Mouse (Mus musculus) spleen, adult 12 weeks (tissue): ENCODE data around the gene Sephs2.

ENCODE experiments used
- DNase-seq: peaks from one replicate; pipeline ENCODE4 v3.0.0; 2022; ENCODE audit warnings: low spot score

The Sephs2 gene

DNA sequence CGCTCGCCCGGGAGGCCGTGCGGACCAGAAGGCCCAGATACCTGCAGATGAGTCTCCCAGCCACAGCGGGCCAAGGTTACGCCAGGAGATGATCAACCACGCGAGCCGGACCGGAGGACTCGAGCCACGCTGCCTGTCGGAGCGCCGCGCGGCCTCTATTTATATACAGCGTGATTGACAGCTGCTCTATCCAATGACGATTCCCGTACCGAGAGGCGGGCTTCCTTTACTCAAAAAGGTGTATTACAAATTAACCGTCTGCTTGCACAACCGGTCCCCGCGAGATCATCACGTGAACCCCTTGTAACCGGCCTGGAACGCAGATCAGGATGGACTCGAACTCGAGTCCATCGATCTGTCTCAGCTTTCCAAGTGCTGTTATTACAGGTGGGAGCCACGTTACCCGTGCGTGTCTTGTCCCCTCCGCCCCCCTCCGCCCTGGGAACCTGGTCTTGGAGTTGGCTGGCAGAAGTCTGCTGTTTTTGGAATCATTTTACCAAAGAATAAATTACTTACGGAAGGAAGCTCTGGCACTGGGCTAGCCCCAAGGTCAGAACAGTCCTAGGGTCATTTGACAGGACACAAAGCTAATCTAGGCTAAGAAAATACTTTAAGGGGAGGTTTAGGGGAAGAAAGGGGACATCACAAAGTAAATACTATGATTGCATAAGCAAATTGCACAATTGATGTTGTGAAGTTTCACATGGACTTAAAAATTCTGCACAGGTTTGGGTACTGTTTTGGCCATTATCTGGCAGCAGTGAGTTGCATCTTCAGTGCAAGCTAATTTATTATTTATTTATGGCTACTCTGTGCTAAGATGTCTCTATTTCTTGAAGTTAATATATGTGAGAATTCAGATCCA, at the start of gene Sephs2:
Gene Sephs2, minus strand, starts transcription at position 131 of the 865 bp plus-strand sequence.
- peak; percentile 91 for DNase-seq

GRCm38 (mm10) chr7:127322085-127322484, 48.2 kb upstream of the Sephs2 start:
- no peak for DNase-seq

DNA sequence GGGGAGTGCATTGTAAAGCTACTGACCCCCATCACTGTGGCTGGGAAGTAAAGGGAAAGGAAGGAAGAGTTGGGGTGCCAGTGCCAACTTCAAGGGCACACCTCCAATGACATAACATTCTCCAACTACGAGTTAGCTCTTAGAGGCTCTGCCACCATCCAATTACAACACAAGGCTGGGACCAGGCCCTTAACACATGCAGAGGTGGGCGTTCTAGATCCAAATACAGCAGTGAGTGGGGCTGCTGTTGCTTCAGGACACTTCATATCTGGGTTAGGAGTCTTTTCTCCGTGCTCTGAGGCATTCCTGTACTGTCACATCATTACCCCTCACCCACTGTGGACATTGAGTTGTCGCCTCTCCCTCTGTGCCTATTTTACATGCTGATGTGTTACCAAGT, 47.3 kb upstream of the Sephs2 start:
- DNase-seq: no peak

GRCm38 (mm10) chr7:127313912-127314311, 40.1 kb upstream of the Sephs2 start:
- DNase-seq: no peak

DNA sequence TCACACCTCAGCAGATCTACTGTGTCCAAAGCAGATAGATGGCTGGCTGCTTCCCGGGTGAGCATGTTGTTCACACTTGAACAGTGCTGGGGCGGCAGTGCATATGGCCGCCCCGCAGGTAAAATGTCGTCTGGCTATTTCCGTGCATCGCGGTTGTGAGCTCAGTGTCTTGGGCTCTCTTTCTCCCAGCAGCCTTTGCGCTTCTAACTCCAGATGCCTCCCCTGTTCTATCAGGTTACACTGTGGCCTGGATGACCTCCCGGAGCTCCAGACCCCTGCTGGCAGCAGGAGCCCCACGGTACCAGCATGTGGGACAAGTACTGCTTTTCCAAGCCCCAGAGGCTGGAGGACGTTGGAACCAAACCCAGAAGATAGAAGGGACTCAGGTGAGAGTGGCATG, 36.1 kb upstream of the Sephs2 start:
- DNase-seq: no peak

GRCm38 (mm10) chr7:127308887-127309286, 35.0 kb upstream of the Sephs2 start:
- DNase-seq: no peak

GRCm38 (mm10) chr7:127308431-127308830, 34.6 kb upstream of the Sephs2 start:
- no peak for DNase-seq

DNA sequence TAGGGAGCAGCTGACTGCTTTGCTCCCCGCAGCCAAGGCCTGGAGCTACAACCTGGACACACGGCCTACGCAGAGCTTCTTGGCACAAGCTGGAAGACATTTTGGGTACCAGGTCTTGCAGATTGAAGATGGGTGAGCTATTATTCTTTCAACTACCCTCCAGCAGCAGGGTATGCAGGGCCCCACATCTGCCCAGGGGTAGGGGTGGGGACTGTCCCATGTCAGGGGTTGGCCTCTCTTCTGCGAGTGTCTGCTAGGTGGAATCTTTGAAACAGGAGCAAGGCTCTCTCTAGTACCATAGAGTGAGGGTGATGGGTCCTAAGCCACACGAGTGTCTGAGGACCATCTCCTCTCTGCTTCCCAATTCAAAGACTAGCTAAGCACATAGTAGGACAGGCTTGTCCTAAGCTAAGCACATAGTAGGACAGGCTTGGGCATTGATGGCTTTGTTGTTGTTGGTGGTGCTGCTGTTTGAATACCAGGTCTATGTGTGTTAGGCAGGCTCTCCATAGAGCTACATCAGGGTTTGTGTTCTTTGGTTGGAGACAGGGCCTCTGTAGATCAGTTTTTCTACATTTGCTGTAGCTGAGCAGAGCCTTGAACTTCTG, 23.8 kb upstream of the Sephs2 start:
- no peak for DNase-seq

GRCm38 (mm10) chr7:127296786-127297555, 23.1 kb upstream of the Sephs2 start:
- DNase-seq: no peak

- DNase-seq: no peak
These were observed 22.2 kb upstream of the Sephs2 start, which contains the start of gene Itgal for GRCm38 (mm10) chr7:127296098-127296497. Itgal (plus strand) TSS chr7:127296260.

- no peak for DNase-seq
These were observed 16.3 kb upstream of the Sephs2 start for GRCm38 (mm10) chr7:127290142-127290541.

- no peak for DNase-seq
These were observed 15.5 kb upstream of the Sephs2 start for GRCm38 (mm10) chr7:127289306-127289705.

GRCm38 (mm10) chr7:127287940-127288339, 14.1 kb upstream of the Sephs2 start:
- DNase-seq: no peak

- DNase-seq: peak; percentile 18
These were observed 11.3 kb upstream of the Sephs2 start for GRCm38 (mm10) chr7:127285154-127285553.

DNA sequence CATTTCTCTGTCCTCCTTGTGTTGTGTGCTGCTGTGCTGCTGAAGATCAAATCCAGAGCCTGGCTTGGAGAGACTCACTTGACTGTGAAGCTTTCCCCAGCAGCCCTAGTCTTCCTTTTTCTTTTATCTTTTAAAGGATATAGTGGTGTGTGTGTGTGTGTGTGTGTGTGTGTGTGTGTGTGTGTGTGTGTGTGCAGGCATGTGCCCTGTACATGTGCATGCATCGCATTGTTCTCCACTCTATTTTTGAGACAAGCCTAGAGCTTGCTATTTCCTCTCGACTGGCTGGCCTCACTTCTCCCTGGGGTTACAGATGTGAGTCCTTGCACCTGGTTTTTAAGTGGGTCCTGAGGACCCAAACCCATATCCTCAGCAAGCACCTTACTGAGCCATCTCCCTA, 8.3 kb upstream of the Sephs2 start:
- DNase-seq: no peak

DNA sequence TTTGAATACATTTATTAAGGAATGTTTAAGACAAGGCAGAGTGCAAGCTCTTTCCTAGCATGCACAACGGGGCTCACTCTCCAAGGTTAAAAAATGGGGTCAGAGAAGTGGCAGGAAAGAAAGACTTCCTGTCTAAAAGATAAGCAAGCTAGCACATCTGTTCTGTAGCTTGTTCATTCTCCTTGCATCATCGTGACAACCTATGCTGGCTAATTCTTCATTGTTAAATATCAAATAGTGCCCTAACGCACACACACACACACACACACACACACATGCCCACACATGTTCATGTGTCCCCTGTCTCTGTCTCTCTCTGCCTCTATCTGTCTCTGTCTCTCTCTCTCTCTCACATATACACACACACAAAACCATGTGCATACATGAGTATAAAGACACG, 7.3 kb upstream of the Sephs2 start:
- no peak for DNase-seq

DNA sequence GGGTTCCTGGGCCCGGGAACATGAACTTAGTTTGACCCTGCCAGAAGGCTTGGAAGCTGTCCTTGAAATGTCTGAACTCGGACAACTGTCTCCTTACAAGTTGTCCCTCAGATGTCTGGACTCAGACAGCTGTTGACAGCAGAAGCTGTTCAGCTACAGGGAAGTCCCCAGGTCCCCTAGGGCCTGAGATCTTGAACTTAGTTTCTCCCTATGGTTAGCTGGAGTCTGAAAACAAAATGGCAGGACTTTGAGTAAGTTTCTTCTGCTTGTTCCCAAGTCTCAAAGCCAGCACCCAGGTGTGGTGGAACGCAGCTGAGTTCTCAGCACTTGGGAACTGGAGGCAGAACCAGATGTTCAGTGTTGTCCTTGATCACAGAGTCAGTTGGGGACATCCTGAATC, 6.2 kb upstream of the Sephs2 start:
- DNase-seq: no peak

DNA sequence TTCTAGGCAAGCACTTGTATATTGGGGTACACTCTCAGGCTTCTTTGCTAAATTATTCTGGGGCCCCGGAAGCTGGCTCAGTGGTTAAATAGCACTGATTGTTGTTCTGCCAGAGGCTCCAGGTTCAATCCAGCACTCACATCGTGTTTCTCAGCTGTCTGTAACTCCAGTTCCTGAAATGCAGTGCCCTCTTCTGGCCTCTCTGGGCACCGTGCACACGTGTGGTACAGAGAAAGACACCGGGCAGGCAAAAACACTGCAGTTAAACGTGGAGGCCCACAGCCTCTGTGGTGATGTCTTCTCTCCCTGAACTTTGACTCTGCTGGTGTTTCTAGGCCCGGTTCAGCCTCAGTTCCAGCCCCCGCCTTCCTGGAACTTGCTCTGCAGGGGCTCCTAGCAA, 4.5 kb upstream of the Sephs2 start:
- peak; percentile 37 for DNase-seq

- DNase-seq: no peak
These were observed 2.7 kb upstream of the Sephs2 start for GRCm38 (mm10) chr7:127276519-127276961.

DNA sequence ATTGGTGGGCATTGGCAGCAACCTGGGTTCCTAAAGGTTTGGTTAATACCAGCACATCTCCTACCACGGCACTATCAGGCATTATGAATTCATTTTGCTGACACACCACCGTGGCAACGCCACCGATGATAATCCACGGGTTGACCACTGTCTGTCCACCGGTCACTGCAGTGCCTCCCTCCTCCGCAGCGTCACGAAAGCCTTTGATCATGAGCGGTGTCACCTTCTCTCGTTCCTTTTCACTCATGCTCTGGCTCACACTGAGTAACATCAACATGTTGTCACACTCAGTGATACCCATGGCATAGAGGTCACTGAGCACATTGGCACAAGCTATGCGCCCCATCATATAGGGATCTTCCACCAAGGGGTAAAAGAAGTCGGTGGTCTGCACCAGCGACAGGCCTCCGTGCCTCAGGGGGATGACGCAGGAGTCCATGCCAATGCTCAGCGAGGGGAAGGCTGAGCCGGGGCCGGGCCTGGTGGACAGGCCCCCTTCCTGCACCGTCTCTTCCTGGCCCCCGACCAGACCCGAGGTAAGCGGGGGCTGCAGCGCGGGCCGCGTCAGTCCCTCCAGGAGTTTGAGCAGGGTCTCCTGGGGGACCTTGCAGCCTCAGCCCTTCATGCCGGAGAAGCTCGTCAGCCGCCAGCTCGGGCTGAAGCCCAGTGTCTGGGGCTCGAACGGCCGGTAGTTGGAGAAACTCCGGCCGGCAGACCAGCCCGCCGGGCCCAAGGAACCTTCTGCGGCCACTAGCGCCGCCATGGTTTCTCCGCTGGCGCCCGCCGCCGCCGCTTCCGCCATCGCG, 534 bp downstream of the Sephs2 start:
- no peak for DNase-seq

DNA sequence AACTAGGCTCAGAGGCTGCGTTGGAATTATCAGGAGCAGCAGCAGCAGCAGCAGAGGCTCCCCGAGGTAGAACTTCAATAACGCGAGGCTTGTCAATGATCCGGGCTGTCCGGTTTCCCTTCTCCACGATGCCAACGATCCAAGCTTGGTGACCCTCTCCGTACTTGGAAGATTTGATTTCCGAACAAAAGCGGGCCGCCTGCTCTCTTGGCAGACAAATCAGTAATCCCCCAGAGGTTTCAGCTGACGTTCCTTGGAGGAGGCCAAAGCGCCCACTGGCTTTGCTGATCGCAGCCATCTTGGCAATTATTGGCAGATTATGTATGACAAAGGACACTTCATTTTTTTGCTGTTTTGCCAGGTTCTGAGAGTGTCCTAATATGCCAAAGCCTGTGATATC, 1.3 kb downstream of the Sephs2 start:
- DNase-seq: no peak

- no peak for DNase-seq
These were observed 2.8 kb downstream of the Sephs2 start for GRCm38 (mm10) chr7:127271093-127271492.
